Mouse (Mus musculus) urinary bladder, postnatal 14 days (tissue): ENCODE measurements around the gene Luzp1.

Experiments used
- DNase-seq: peaks from one replicate; pipeline ENCODE4 v3.0.0; 2021; ENCODE audit warnings: low spot score

The Luzp1 gene

DNA sequence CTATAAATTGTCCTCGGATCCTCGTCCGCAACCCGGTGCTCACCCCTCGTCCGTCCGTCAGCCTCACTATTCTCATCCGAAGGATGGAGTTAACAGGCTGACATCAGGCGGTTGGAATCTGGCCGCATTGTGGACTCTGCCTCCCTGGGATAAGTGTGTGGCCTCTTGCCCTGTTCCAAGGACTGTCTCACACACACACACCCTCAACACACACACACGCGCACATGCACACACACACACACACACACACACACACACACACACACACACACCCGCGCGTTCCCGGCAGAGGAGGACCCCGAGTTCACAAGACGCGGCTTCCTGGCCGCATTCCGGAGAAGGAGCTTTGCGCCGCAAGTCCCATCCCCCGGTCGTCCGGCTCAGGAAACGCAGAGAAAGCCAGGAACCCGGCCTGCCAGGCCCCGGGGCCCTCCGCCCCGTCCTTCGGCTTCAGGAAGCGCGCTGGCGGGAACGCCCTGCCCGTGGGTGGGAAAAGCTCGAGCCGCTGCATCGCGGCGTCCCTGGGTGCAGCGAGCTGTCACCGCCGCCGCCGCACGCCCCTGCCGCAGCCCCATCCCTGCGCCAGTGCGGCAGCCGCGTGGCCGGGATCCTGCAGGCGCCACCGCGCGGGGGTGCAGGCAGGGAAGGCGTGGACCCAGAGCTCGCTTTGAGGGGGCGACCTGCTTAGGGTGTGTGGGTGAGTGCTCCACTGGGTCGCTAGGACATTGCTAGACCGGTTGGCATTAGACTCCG is 7.3 kb upstream of the Luzp1 start, which contains the start of gene 6030445D17Rik:
Gene 6030445D17Rik, plus strand, starts transcription at position 165 of the 753 bp plus-strand sequence.
- peak; percentile 81 for DNase-seq

DNA sequence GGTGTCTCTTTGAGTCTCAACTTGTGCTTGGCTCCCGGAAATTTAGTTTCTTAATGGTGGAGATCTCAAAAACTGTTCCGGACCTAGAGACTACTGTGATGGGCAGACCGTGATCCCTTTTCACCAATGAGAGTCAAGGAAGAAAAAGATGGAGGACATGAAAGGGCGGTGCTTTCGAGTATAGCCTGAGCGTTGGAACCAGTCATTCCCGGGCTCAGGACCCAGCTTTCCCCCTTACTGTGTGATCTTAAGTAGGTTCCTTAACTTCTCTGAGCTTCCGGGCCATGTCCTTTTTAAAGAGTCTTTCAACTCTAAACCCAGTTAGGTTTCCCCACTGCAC is 6.8 kb upstream of the Luzp1 start:
- DNase-seq = no peak

DNA sequence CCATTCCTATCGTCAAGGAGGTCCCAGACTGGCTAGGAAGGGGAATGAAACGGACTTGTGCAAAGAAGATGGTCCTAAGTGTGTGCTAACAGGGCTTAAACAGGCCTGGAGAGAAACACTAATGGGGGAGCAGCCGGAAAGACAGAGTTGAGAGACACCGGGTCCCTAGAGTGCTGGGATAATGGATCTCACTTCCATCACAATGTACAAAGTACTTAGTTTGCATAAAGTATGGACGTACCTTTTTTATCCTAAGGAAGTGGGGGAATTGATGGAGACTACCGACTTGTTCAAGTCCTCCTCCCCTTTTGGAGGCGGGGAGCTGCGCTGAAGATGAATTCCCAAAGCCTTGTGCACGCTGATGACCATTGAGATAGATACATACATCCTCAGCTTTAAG is 6.1 kb upstream of the Luzp1 start:
- DNase-seq = no peak

DNA sequence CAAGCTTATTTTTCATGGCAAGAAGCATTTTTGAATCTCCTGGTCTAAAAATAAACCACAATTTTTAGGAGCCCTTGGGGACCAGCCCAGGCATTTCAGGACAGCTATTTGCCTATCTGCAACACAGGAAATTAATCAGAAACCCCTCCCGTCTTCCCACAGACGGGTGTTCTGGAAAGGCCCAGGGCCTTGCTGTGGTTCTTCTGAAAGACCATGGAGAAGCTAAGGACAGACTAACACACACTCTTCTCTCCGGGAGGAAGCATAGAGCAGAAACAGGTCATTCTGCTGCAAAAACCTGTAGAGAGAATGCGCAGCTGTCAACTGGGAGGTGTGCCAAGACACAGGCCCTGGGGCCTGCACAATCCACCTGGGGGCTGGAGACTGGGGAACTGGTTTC is 3.3 kb upstream of the Luzp1 start:
- DNase-seq = peak; percentile 41

DNA sequence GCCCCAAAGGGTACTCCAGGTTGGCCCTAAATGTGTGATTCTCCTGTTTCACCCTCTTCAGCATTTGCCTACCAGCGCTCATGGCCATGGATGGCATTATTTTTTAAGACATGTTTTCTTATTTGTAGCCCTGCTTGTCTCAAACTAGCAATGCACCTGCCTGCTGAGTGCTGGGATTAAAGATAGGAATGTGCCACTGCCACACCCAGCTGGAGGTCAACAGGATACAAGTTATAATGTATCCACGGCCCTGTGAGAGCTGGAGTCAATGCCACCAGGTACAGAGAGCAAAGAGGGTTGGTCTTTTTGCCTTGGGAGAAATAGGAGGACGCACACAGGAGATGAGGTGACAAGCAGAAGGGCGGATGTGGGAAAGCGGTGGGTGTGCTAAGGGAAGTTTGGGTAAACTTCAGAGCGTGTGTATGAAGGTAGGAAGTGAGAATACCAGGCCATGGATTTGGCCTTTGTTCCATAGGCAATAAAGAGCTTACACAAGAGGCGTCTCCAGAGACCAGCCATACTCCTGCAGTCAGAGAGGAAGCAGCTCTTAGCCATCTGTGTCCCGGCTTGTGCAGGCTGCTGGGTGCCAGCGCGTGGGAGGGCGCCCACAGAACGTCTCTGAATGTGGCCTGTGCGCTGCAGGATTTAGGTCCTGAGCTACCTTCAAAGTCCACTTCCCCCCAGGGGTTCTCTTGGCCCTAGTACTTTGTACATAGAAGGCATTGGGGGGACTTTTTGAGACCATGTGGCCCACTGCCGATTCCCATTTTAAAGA is 821 bp upstream of the Luzp1 start:
- DNase-seq = no peak

DNA sequence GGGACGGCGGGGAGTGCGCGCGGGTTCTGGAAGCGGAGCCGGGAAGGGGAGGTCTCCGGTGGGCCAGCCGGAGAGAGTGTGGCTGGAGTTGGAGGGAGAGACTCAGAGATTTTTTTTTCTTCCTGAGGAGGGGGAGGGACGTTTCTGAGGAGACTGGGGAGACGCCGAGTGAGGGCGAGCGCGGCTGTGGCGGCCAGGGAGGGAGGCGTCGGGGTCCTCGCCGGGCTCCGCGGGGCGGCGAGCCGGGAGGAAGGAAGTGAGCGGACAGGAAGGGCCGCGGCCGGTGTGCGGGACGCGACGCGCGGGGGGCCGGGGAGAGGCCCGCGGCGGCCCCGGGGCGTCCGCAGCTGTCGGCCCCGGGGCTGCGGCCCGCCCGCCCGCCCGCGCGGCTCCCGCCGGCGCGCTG is 383 bp downstream of the Luzp1 start:
- no peak for DNase-seq

DNA sequence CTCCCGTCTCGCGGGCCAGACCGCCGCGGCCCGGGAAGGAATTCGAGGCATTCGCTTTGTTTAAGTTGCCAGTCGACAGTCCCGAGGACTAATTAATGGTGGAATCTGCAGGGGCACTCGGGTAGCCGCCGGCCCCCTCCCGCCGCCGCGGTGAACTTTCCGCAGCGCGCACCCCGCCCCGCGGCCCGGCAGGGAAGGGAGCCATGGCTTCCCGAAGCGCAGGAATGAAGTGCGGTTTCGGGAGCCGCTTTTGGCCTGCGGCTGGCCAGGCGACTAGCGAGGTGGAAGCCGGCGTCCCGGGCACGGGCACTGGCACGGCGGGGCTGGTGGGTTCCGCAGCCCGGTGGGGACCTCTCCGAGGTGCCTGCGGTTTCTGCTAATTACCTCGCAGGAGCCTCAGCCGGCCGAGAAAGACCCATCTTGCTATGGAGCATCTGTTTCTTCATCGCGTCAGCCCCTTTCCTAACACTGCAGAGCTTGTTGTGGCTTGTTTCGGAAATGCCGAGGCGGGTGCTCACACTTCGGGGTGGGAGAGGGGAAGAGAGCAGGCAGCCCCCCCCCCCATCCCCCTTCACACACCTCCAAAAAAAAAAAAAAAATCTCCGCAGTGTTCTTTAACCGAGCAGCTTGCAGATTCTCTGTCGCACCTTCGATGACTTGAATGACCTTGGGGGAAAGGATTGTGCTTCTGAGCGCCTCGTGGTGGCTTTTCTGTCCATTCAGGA is 948 bp downstream of the Luzp1 start:
- DNase-seq = peak; percentile 57

DNA sequence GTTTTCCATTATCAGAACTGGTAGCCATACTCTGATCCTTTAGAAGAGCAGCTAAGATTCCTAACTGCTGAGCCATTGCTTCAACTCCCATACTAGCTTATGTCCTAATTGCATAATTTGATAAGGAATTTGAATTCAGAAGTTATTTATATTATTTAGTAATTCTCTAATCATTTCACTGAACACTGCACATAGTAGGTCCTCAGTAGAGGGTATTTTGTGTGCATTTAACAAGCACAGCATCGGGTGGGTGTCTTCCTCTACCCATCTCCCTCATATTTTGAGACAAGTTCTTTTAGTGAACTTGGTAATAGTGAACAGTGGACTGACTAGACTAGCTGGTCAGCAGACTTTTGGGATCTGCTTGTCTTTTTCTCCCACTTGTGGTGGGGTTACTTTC is 7.1 kb downstream of the Luzp1 start:
- DNase-seq = no peak

DNA sequence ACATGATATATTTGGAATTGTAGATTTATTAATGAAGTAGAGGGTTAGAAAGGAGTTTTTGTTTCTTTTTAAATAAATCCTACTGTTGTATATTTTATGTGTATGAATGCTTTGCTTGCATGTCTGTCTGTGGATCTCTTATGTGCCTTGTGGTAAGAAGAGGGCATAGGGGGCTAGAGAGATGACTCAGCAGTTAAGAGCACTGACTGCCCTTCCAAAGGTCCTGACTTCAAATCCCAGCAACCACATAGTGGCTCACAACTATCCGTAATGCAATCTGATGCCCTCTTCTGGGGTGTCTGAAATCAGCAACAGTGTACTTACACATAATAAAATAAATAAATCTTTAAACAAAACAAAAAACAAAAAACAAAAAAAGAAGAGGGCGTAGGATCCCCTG is 17.0 kb downstream of the Luzp1 start:
- no peak for DNase-seq

DNA sequence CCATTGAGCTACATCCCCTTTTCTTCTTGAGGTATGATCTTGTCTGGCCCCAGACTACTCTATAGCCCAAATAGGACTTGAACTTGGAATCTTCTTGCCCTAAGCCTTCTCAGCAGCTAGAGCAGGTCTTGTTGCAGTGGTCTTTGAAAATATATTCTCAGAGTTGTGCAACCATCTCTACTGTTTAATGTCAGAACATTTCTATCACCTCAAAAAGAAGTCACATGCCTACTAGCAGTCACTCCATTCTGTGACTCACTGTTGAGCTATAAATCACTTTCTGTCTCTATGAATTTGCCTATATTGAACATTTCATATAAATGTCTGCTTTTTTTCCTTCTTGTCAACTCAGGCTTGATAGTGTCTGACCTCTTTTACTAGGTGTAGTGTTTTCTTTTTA is 26.4 kb downstream of the Luzp1 start:
- no peak for DNase-seq

DNA sequence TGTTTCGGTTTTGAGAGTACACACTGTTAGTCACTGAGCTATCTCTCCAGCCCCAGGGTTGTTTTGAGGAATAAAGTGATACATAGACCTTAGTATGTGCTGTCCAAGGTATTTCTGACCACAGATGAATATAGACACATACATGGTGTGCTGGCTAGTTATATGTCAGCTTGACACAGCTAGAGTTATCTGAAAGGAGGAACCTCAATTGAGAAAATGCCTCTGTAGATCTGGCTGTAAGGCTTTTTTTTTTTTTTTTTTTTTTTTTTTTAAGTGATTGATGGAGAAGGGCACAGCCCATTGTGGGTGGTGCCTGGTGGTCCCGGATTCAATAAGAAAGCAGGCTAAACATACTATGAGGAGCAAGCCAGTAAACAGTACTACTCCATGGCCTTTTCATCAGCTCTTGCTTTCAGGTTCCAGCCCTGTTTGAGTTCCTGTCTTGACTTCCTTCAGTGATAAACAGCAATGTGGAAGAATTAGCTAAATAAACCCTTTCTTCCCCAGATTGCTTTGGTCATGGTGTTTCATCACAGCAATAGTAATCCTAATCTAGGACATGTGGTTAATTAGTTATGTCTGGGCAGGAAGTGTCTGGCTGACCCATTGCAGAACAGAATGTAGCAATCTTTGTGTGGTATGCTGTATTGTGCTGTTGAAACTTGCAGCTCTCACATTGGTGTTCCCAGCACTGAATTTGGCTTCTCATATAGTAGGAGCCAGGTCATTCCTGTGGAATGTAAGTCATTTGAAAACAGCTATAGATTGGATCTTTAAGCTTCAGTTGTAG is 36.1 kb downstream of the Luzp1 start:
- no peak for DNase-seq

DNA sequence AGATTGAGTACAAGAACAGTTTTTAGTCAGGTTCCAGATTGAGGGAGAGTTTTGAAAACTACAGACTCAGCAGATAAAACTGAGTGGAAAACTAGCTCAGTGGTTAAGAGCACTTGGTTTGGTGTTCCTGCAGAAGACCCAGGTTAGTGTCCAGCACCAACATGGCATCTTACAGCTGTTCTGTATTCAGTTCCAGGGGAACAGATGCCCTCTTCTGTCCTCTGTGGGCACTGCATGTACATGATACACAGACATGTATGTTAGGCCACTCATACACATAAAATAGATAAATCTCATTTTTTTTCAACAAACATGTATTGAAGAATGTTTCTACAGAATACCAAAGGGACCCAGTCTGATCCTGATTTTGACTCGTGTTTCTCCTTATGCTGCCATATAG is 40.3 kb downstream of the Luzp1 start:
- peak; percentile 24 for DNase-seq

DNA sequence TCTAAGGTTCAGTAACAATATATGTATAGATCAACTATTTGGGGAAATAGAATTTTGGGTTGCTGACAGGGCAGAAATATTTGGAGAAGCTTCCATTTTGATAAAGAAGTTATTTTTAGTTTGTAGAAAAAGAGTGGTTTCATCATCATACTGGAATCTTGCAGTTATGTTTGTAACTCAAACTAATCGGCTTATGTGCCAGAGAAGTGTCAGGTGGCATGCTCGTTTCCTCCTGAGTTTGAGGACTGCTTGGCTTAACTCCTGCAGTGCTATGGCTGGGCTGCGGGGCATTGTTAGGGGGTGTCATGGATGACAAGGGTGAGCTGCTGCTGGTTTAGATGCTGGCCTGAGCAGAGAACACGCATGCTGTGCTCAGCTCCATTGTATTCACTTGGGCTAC is 42.1 kb downstream of the Luzp1 start:
- DNase-seq = no peak

DNA sequence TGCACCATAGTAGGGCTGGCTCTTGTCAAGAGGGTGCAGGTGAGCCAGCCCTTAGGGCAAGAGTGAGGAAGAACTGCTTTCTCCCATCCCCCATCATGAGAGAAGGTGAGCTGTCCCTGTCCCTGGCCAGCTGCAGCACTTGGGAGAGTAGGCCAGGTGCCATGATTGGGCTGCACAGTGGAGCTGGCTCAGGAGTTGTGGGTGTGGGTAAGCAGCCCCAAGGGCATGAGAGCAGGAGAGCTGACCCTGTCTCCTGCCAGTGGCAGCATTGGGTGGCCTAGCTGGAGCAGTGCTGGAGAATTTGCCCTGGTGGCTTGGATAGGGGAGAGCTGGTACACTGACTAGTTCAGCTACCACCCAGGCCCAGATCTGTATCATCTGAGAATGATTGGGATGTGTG is 43.3 kb downstream of the Luzp1 start:
- DNase-seq = no peak

DNA sequence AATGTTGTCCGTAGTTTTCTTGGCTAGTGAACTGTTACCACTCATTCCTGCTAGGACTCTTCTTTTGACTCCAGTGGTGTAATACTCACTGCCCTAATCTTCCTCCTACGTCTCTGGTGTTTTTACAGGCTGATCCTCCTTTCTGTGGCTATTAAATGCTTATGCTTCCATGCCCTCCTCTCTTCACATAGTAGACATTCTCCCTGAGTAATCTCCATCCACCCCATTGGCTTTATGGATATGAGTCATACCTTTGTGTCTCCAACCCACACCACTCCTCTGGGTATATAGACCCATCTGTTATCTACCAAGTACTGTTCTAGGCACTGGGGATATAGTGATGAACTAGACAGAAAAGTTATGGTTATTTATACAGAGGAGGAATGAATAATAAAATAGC is 48.6 kb downstream of the Luzp1 start:
- DNase-seq = no peak

DNA sequence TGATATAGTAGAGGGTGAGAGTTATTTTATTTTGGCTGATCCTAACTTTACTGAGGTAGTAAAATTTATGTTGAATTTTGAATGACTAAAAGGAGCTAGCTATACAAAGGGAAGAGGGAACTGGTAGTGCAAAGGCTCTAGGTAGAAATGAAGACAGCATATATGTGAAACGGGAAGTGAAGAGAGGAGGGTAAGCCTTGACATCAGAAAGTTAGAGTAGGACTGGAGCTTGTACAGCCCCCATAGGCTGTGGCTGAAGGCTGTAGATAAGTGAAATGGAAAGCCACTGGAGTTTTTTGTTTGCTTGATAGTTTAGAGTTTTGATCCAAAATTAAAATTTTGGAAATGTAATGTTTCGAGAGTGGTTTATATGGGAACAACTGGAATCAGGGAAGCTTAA is 49.0 kb downstream of the Luzp1 start:
- DNase-seq = no peak

DNA sequence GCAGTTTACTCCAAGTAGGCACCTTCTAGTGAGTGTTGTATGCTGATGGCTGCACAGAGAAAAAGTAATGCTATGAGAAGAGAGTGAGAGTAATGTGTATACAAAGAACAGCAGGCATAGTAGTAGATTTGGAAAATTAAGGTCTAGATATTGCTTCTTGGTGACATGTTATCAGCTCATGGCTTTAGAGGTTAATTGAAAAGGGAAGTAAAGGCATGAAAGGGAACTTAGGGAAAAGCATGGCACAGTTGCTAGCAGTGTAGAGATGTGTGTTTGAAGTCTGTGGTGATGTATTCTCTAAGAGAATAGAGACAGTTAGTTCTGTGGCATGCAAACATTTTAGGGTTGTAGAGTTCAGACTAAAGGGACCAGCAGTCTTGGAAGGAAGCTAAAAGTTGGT is 50.3 kb downstream of the Luzp1 start:
- no peak for DNase-seq

DNA sequence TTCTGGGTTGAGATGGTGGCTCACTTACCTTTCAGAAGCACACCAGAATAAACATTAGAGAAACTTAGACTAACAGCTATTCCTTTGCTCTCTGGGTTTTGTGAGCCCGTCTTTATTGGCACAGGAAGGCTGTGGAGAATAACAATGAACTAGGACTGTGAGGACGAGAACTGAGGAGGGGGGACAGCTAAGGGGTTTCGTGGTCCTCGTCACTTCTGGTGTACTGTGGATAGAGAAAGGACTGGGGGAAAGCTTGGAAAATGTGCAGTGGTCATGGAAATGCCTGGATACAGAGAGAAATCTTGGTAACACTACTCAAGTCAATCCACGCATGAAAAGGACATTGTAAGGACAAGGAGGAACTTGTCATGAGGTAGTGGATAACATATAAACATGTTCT is 52.3 kb downstream of the Luzp1 start:
- no peak for DNase-seq

DNA sequence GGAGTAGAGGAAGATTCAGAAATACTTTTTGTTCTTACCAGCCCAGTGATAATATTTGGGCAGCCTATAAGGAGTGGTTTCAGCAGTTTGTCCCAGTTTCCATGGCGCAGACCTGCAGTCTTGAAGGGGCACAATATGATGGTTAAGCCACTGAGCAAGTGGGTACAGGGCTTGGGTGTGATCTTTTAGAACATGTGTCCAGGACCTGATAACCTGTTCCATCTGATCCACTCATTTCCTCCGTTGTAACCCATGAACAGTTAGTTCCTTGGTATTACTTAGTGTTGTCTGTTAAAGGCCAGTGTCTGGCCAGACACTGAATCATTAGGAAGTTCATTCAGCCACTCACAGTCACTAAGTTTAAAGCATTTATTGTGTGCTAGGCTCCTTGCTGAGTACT is 54.7 kb downstream of the Luzp1 start:
- DNase-seq = no peak

DNA sequence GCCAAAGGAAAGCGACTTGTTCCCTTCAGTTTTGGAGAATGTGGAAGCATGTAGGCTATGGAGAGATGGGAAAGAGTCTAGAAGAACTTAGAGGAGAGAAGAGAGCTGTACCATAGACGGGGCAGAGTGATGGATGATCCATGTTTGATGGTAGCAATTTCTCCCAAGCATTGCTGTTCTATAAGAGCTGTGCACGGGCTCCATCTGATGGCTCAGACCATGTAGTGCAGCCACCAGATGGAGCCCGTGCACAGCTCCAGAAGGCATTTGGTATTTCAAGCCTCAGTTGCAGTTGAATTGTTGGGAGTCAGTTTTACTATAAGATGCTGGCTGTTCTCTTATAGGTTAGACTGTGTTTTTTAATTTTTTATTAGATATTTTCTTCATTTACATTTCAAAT is 56.9 kb downstream of the Luzp1 start:
- DNase-seq = peak; percentile 62

DNA sequence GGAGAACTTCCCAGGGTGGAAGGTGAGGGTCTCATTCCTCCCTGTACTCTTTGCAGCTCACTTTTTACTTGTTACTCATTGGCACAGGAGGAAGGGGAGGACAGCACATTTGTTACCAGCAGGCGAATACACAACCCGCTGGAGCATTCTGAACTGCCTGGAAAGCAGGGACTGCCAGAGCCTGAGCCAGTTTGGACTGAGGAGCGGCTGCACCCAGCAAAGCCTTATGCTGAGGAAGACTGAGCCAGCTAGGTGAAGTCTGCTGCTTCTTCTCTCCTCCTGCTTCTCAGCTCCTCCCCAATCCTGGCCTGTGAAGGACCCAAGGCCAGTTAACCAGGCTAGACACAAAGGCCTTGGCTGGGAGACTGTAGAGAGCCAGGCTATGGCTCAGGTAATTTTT is 75.6 kb downstream of the Luzp1 start:
- DNase-seq = no peak

DNA sequence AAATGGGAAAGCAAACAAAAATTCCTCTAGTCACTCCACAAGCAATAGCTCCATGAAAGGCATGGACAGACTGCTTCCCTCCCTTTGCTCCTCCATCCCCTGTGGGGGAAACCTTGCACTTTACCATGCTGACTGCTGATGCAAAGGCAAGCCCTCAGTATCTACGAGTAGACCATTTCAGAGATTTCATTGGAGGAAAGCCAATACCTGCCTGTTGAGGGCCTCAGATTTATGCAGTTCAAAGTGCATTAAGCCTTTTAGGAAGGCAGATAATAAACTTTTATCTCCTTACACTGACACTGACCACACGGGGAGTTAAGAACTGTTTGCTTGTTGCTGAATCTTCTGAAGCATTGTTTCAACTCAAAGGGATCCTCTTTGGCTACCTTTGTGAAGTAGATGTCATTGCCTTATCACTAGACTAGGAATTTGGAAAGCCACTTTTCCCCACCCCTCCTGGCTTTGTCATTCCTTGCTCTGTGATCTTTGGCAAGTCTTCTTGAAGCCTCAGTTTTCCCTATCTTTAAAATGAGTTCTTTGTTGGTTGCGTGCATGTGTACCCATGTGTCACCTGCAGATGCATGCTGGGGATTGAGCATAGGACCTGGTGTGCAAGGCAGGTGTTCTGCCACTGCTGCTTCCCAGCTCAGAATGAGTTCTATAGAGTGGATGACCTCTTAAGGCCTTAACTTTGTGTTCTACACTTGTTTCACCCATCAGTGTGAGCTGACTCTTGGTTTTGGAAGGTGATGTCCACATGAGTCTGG is 76.9 kb downstream of the Luzp1 start:
- no peak for DNase-seq
